Mouse (Mus musculus) forebrain, embryonic 11.5 days (tissue): Measurements from ENCODE around the gene 6330403K07Rik. TPM values are rescaled to one million over a fixed set of nuclear protein-coding genes. Genes with fewer than 3 reads are reported as not detected.

Source experiments
- ATAC-seq: fragments of 200-750 bp; cut with Nextera tagmentation; replicated peaks from 2 replicates; pipeline ENCODE4 v1.8.0; 2017; ENCODE audit warnings: moderate TSS enrichment; ENCODE audit not compliant: low FRiP score
- DNase-seq: peaks from one replicate; pipeline ENCODE4 v3.0.0-alpha.2; 2017; ENCODE audit warnings: low spot score
- H3K27ac ChIP-seq: fragments of 300-500 bp; sonication (generic); 2 replicates; pipeline ENCODE4 v1.5.1; 2014; ENCODE audit warnings: low read depth, low read length
- H3K27me3 ChIP-seq: fragments of 300-500 bp; sonication (generic); 2 replicates; pipeline ENCODE4 v1.6.1; 2014; ENCODE audit warnings: mild to moderate bottlenecking, low read length, mixed read lengths; ENCODE audit not compliant: control insufficient read depth, insufficient read depth
- H3K36me3 ChIP-seq: fragments of 300-500 bp; sonication (generic); 2 replicates; pipeline ENCODE4 v1.6.1; 2014; ENCODE audit warnings: mild to moderate bottlenecking, low read length, moderate library complexity, mixed read lengths; ENCODE audit not compliant: control insufficient read depth, insufficient read depth
- H3K4me1 ChIP-seq: fragments of 300-500 bp; sonication (generic); replicated peaks from 2 replicates; pipeline ENCODE4 v1.6.1; 2014; ENCODE audit warnings: low read length, mixed read lengths; ENCODE audit not compliant: control insufficient read depth, insufficient read depth
- H3K4me2 ChIP-seq: fragments of 300-500 bp; sonication (generic); 2 replicates; pipeline ENCODE4 v1.6.1; 2014; ENCODE audit warnings: low read depth, mild to moderate bottlenecking, low read length, moderate library complexity, mixed read lengths; ENCODE audit not compliant: severe bottlenecking
- H3K4me3 ChIP-seq: fragments of 300-500 bp; sonication (generic); 2 replicates; pipeline ENCODE4 v1.5.1; 2014; ENCODE audit warnings: low read depth, low read length
- H3K9ac ChIP-seq: fragments of 300-500 bp; sonication (generic); 2 replicates; pipeline ENCODE4 v1.6.1; 2014; ENCODE audit warnings: low read length
- H3K9me3 ChIP-seq: fragments of 300-500 bp; sonication (generic); 2 replicates; pipeline ENCODE4 v1.6.1; 2016; ENCODE audit warnings: low read length, mixed read lengths; ENCODE audit not compliant: control insufficient read depth
- WGBS: fragments of 180-500 bp; shearing (Covaris S2); extraction: QIAGEN DNeasy Blood & Tissue Kit; methylation state at CpG from one replicate; pipeline ENCODE4 v1.1.7; 2014; 5-methylcytosine and 5-hydroxymethylcytosine counted together
- polyA plus RNA-seq: library from polyadenylated mRNA; unstranded; fragments of >200 nt; fragmentation: Nextera tagmentation; extraction: Ambion mirVana; gene quantifications from 2 replicates; pipeline ENCODE4 v1.2.1, GENCODE M21; 2014

6330403K07Rik gene
- polyA plus RNA-seq, 1 experiment from 2014 or later = 95.4 TPM

GRCm38 (mm10) chr11:71004316-71004773 is 29.0 kb downstream of the 6330403K07Rik start, which contains the start of gene Dhx33:
Gene Dhx33, minus strand, starts transcription at chr11:71004437.
- no peaks in the 10 kb centered on the region for H3K9me3 ChIP-seq
- H3K4me3 ChIP-seq = peak within 1 kb of the TSS; percentile 87
- peaks cover 4% of the 10 kb centered on the region; the same call in 1 of the 2 replicates for H3K4me1 ChIP-seq
- H3K27me3 ChIP-seq = no peaks in the 10 kb centered on the region
- H3K27ac ChIP-seq = 0 out of 2 replicates have a peak within 1 kb of the TSS, but pooled peaks have one; percentile 18
- peak within 1 kb of the TSS; percentile 89 for H3K4me2 ChIP-seq
- peak within 1 kb of the TSS; percentile 71 for H3K9ac ChIP-seq
- ATAC-seq (peak; percentile 99), DNase-seq (peak; percentile 98)
- H3K36me3 ChIP-seq = no peaks in the 10 kb centered on the region; the same call in 1 of the 2 replicates
- under 1% methylated on average over 33 of the region's 35 CpGs for WGBS

GRCm38 (mm10) chr11:71003611-71004315 is 29.6 kb downstream of the 6330403K07Rik start:
- under 1% methylated on average over 49 of the region's 49 CpGs for WGBS
- 0 out of 2 replicates have a peak overlapping the region, but pooled peaks have one; percentile 18 for H3K27ac ChIP-seq
- peak overlapping the region; percentile 71 for H3K9ac ChIP-seq
- peaks cover 4% of the 10 kb centered on the region; the same call in 1 of the 2 replicates for H3K4me1 ChIP-seq
- no peaks in the 10 kb centered on the region for H3K27me3 ChIP-seq
- peak overlapping the region; percentile 89 for H3K4me2 ChIP-seq
- ATAC-seq (peak; percentile 85), DNase-seq (peak; percentile 56)
- H3K36me3 ChIP-seq = no peaks in the 10 kb centered on the region; the same call in 1 of the 2 replicates
- H3K4me3 ChIP-seq = peak overlapping the region; percentile 87
- no peaks in the 10 kb centered on the region for H3K9me3 ChIP-seq

GRCm38 (mm10) chr11:71001167-71001566 is 32.1 kb downstream of the 6330403K07Rik start:
- ATAC-seq = no peak

GRCm38 (mm10) chr11:70982557-70983228 is 50.6 kb downstream of the 6330403K07Rik start, which contains the start of gene C1qbp:
Gene C1qbp, minus strand, starts transcription at chr11:70983026.
- peaks cover 12% of the 10 kb centered on the region; the same call in 1 of the 2 replicates for H3K36me3 ChIP-seq
- no peaks in the 10 kb centered on the region for H3K9me3 ChIP-seq
- ATAC-seq (peak; percentile 97), DNase-seq (peak; percentile 97)
- peak within 1 kb of the TSS; percentile 79 for H3K4me2 ChIP-seq
- peaks cover 3% of the 10 kb centered on the region; the same call in 1 of the 2 replicates for H3K4me1 ChIP-seq
- H3K27me3 ChIP-seq = no peaks in the 10 kb centered on the region
- peak within 1 kb of the TSS; percentile 92 for H3K9ac ChIP-seq
- H3K27ac ChIP-seq = no peak within 1 kb of the TSS
- peak within 1 kb of the TSS; percentile 98 for H3K4me3 ChIP-seq
- under 1% methylated on average over 49 of the region's 64 CpGs for WGBS

More at GRCm38 (mm10) chr11:71001167-71001566, 32.1 kb downstream of the 6330403K07Rik start:
- Histone ChIP-seq H3K9ac (no peak overlapping the region), H3K4me1 (peaks cover 4% of the 10 kb centered on the region; the same call in 1 of the 2 replicates), H3K36me3 (no peaks in the 10 kb centered on the region; the same call in 1 of the 2 replicates), H3K27ac (no peak overlapping the region), H3K9me3 (no peaks in the 10 kb centered on the region), H3K4me3 (no peak overlapping the region), H3K27me3 (no peaks in the 10 kb centered on the region), H3K4me2 (no peak overlapping the region)
- DNase-seq = no peak
- 90% methylated on average over 4 of the region's 4 CpGs for WGBS

- Histone ChIP-seq H3K36me3 (peaks cover 18% of the 10 kb centered on the region; the same call in 1 of the 2 replicates), H3K27me3 (no peaks in the 10 kb centered on the region), H3K9ac (peak overlapping the region; percentile 92), H3K27ac (no peak overlapping the region), H3K4me1 (peaks cover 3% of the 10 kb centered on the region; the same call in 1 of the 2 replicates), H3K9me3 (no peaks in the 10 kb centered on the region), H3K4me2 (peak overlapping the region; percentile 79), H3K4me3 (peak overlapping the region; percentile 98)
- WGBS = 11% methylated on average over 12 of the region's 12 CpGs
- no peak for DNase-seq
- ATAC-seq = no peak
Measured at GRCm38 (mm10) chr11:70982030-70982429, 51.3 kb downstream of the 6330403K07Rik start.

Other genes starting within 250 kb of the 6330403K07Rik start
- gene Scimp, start 220.9 kb downstream of the 6330403K07Rik start, polyA plus RNA-seq = not detected in 2 replicates
- 41.2 and 42.7 TPM in 2 replicates for gene Rabep1, start 188.7 kb downstream of the 6330403K07Rik start, polyA plus RNA-seq
- gene Nup88, start 63.5 kb downstream of the 6330403K07Rik start, polyA plus RNA-seq = 169 and 176 TPM in 2 replicates
- gene Rpain, start 63.3 kb downstream of the 6330403K07Rik start, polyA plus RNA-seq = 84.0 and 84.6 TPM in 2 replicates
- gene C1qbp, start 50.5 kb downstream of the 6330403K07Rik start, polyA plus RNA-seq = 261 and 278 TPM in 2 replicates
- gene Dhx33, start 29.1 kb downstream of the 6330403K07Rik start, polyA plus RNA-seq = 25.5 and 27.6 TPM in 2 replicates
- gene Mis12, start 13.9 kb downstream of the 6330403K07Rik start, polyA plus RNA-seq = 62.7 and 63.1 TPM in 2 replicates
- gene Derl2, start 13.7 kb downstream of the 6330403K07Rik start, polyA plus RNA-seq = 35.9 and 41.3 TPM in 2 replicates
- 0.09 TPM in 1 of 2 replicates, not detected in the other for gene Nlrp1a, start 111.2 kb upstream of the 6330403K07Rik start, polyA plus RNA-seq
- gene Nlrp1b, start 197.2 kb upstream of the 6330403K07Rik start, polyA plus RNA-seq = not detected in 2 replicates